Mouse (Mus musculus) midbrain, embryonic 13.5 days (tissue): ENCODE data around the gene Crtc1. TPM values are rescaled to one million over a fixed set of nuclear protein-coding genes. Genes with fewer than 3 reads are reported as not detected.
A peak's percentile ranks its signal among the peaks of the same experiment; 100 is the strongest.

Experiments
- ATAC-seq: fragments of 200-750 bp; cut with Nextera tagmentation; 2 replicates; pipeline ENCODE4 v1.8.0; 2017; ENCODE audit warnings: mild to moderate bottlenecking, moderate TSS enrichment, moderate library complexity
- H3K27ac ChIP-seq: fragments of 300-500 bp; sonication (generic); 2 replicates; pipeline ENCODE4 v1.5.1; 2015; ENCODE audit warnings: inconsistent platforms, mild to moderate bottlenecking, moderate library complexity
- H3K27me3 ChIP-seq: fragments of 300-500 bp; sonication (generic); 2 replicates; pipeline ENCODE4 v1.6.1; 2015; ENCODE audit warnings: mild to moderate bottlenecking, inconsistent platforms
- H3K36me3 ChIP-seq: fragments of 300-500 bp; sonication (generic); 2 replicates; pipeline ENCODE4 v1.6.1; 2015; ENCODE audit warnings: mild to moderate bottlenecking, inconsistent platforms
- H3K4me1 ChIP-seq: fragments of 300-500 bp; sonication (generic); replicated peaks from 2 replicates; pipeline ENCODE4 v1.6.1; 2015; ENCODE audit warnings: inconsistent platforms
- H3K4me2 ChIP-seq: fragments of 300-500 bp; sonication (generic); replicated peaks from 2 replicates; pipeline ENCODE4 v1.6.1; 2015; ENCODE audit warnings: moderate library complexity, mild to moderate bottlenecking, inconsistent platforms
- H3K4me3 ChIP-seq: fragments of 300-500 bp; sonication (generic); replicated peaks from 2 replicates; pipeline ENCODE4 v1.5.1; 2015; ENCODE audit warnings: mild to moderate bottlenecking, inconsistent platforms
- H3K9ac ChIP-seq: fragments of 300-500 bp; sonication (generic); replicated peaks from 2 replicates; pipeline ENCODE4 v1.6.1; 2015; ENCODE audit warnings: mild to moderate bottlenecking, inconsistent platforms
- H3K9me3 ChIP-seq: fragments of 300-500 bp; sonication (generic); 2 replicates; pipeline ENCODE4 v1.6.1; 2016; ENCODE audit warnings: mild to moderate bottlenecking, inconsistent platforms
- WGBS: fragments of 180-500 bp; shearing (Covaris S2); methylation state at CpG from one replicate; pipeline ENCODE4 v1.1.7; 2015; 5-methylcytosine and 5-hydroxymethylcytosine counted together
- polyA plus RNA-seq: library from polyadenylated mRNA; unstranded; fragments of >200 nt; fragmentation: Nextera tagmentation; extraction: Ambion mirVana; gene quantifications from 2 replicates; pipeline ENCODE4 v1.2.1, GENCODE M21; 2015

Gene Crtc1
- polyA plus RNA-seq, 1 experiment from 2014 or later: 36.1 TPM

GRCm38 (mm10) chr8:70352657-70353151 is 86.7 kb downstream of the Crtc1 start:
- peaks cover 55% of the 10 kb centered on the region for H3K4me1 ChIP-seq
- H3K4me2 ChIP-seq: peak overlapping the region; percentile 90
- peaks cover 22% of the 10 kb centered on the region for H3K36me3 ChIP-seq
- H3K9ac ChIP-seq: peak overlapping the region; percentile 100
- H3K4me3 ChIP-seq: peak overlapping the region; percentile 99
- peak overlapping the region; percentile 87 for H3K27ac ChIP-seq
- peak; percentile 53 for ATAC-seq
- 0% methylated on average over 58 of the region's 64 CpGs for WGBS
- H3K27me3 ChIP-seq: no peaks in the 10 kb centered on the region
- H3K9me3 ChIP-seq: no peaks in the 10 kb centered on the region

- no peak overlapping the region for H3K27ac ChIP-seq
- peak overlapping the region; percentile 99 for H3K4me3 ChIP-seq
- peaks cover 57% of the 10 kb centered on the region for H3K4me1 ChIP-seq
- peaks cover 22% of the 10 kb centered on the region for H3K36me3 ChIP-seq
- H3K9ac ChIP-seq: peak overlapping the region; percentile 100
- H3K4me2 ChIP-seq: peak overlapping the region; percentile 90
- no peaks in the 10 kb centered on the region for H3K9me3 ChIP-seq
- ATAC-seq: no peak
- WGBS: 37% methylated on average over 3 of the region's 3 CpGs
- no peaks in the 10 kb centered on the region for H3K27me3 ChIP-seq
These were observed 87.4 kb downstream of the Crtc1 start for GRCm38 (mm10) chr8:70352000-70352384.

GRCm38 (mm10) chr8:70351035-70351999 is 88.1 kb downstream of the Crtc1 start:
- peaks cover 57% of the 10 kb centered on the region for H3K4me1 ChIP-seq
- 62% methylated on average over 15 of the region's 15 CpGs for WGBS
- no peak for ATAC-seq

GRCm38 (mm10) chr8:70347860-70348420 is 91.4 kb downstream of the Crtc1 start:
- Histone ChIP-seq H3K4me1 (peaks cover 50% of the 10 kb centered on the region), H3K36me3 (peaks cover 47% of the 10 kb centered on the region), H3K27me3 (no peaks in the 10 kb centered on the region), H3K9me3 (no peaks in the 10 kb centered on the region), H3K4me2 (no peak overlapping the region), H3K4me3 (no peak overlapping the region), H3K9ac (no peak overlapping the region; the same call in 1 of the 2 replicates), H3K27ac (no peak overlapping the region)
- no peak for ATAC-seq
- WGBS: 95% methylated on average over 1 of the region's 1 CpGs

More at GRCm38 (mm10) chr8:70351035-70351999, 88.1 kb downstream of the Crtc1 start:
- Histone ChIP-seq H3K27me3 (no peaks in the 10 kb centered on the region), H3K4me3 (peak overlapping the region; percentile 99), H3K4me2 (peak overlapping the region; percentile 90), H3K9me3 (no peaks in the 10 kb centered on the region), H3K36me3 (peaks cover 26% of the 10 kb centered on the region), H3K27ac (no peak overlapping the region), H3K9ac (peak overlapping the region; percentile 100)

- H3K9ac ChIP-seq: no peak overlapping the region
- ATAC-seq: no peak
- no peak overlapping the region for H3K4me2 ChIP-seq
- no peak overlapping the region for H3K4me3 ChIP-seq
- no peak overlapping the region for H3K27ac ChIP-seq
- H3K36me3 ChIP-seq: peaks cover 52% of the 10 kb centered on the region
- WGBS: 92% methylated on average over 4 of the region's 4 CpGs
- no peaks in the 10 kb centered on the region for H3K9me3 ChIP-seq
- peaks cover 49% of the 10 kb centered on the region for H3K4me1 ChIP-seq
- H3K27me3 ChIP-seq: no peaks in the 10 kb centered on the region
These were observed 91.9 kb downstream of the Crtc1 start for GRCm38 (mm10) chr8:70347443-70347842.

- H3K9ac ChIP-seq: no peak overlapping the region
- peaks cover 17% of the 10 kb centered on the region for H3K4me1 ChIP-seq
- peaks cover 74% of the 10 kb centered on the region for H3K36me3 ChIP-seq
- no peak overlapping the region for H3K4me2 ChIP-seq
- H3K4me3 ChIP-seq: no peak overlapping the region
- no peaks in the 10 kb centered on the region for H3K9me3 ChIP-seq
- H3K27me3 ChIP-seq: no peaks in the 10 kb centered on the region
- 87% methylated on average over 2 of the region's 2 CpGs for WGBS
- H3K27ac ChIP-seq: no peak overlapping the region
- 0 out of 2 replicates have a peak, but pooled peaks have one; percentile 3 for ATAC-seq
These were observed 95.1 kb downstream of the Crtc1 start for GRCm38 (mm10) chr8:70344279-70344678.

- H3K4me1 ChIP-seq: peaks cover 12% of the 10 kb centered on the region
- no peaks in the 10 kb centered on the region for H3K27me3 ChIP-seq
- WGBS: 58% methylated on average over 6 of the region's 6 CpGs
- no peak overlapping the region for H3K4me2 ChIP-seq
- H3K4me3 ChIP-seq: no peak overlapping the region
- H3K9me3 ChIP-seq: no peaks in the 10 kb centered on the region
- H3K9ac ChIP-seq: no peak overlapping the region
- no peak overlapping the region for H3K27ac ChIP-seq
- peaks cover 74% of the 10 kb centered on the region for H3K36me3 ChIP-seq
- ATAC-seq: 0 out of 2 replicates have a peak, but pooled peaks have one; percentile 45
These were observed 95.7 kb downstream of the Crtc1 start for GRCm38 (mm10) chr8:70343696-70344095.

- Histone ChIP-seq H3K4me3 (no peak overlapping the region), H3K27me3 (no peaks in the 10 kb centered on the region), H3K9me3 (no peaks in the 10 kb centered on the region), H3K4me2 (no peak overlapping the region), H3K36me3 (peaks cover 76% of the 10 kb centered on the region), H3K4me1 (peaks cover 6% of the 10 kb centered on the region), H3K27ac (no peak overlapping the region), H3K9ac (no peak overlapping the region)
- 88% methylated on average over 7 of the region's 7 CpGs for WGBS
- ATAC-seq: no peak
These were observed 96.3 kb downstream of the Crtc1 start for GRCm38 (mm10) chr8:70343076-70343475.

- WGBS: 93% methylated on average over 14 of the region's 14 CpGs
- Histone ChIP-seq H3K27me3 (no peaks in the 10 kb centered on the region), H3K36me3 (peaks cover 84% of the 10 kb centered on the region), H3K27ac (no peak overlapping the region), H3K4me2 (no peak overlapping the region), H3K9me3 (no peaks in the 10 kb centered on the region), H3K9ac (no peak overlapping the region), H3K4me3 (no peak overlapping the region), H3K4me1 (no peaks in the 10 kb centered on the region)
- ATAC-seq: no peak
These were observed 97.4 kb downstream of the Crtc1 start for GRCm38 (mm10) chr8:70342007-70342406.

- H3K9me3 ChIP-seq: no peaks in the 10 kb centered on the region
- no peak for ATAC-seq
- no peak overlapping the region for H3K4me2 ChIP-seq
- no peaks in the 10 kb centered on the region for H3K27me3 ChIP-seq
- 0 out of 2 replicates have a peak overlapping the region, but pooled peaks have one; percentile 4 for H3K9ac ChIP-seq
- no peak overlapping the region for H3K4me3 ChIP-seq
- peaks cover 88% of the 10 kb centered on the region for H3K36me3 ChIP-seq
- WGBS: 92% methylated on average over 7 of the region's 7 CpGs
- no peaks in the 10 kb centered on the region for H3K4me1 ChIP-seq
- H3K27ac ChIP-seq: no peak overlapping the region
These were observed 98.7 kb downstream of the Crtc1 start for GRCm38 (mm10) chr8:70340659-70341058.

GRCm38 (mm10) chr8:70338931-70339330 is 100.4 kb downstream of the Crtc1 start:
- H3K27me3 ChIP-seq: no peaks in the 10 kb centered on the region
- no peaks in the 10 kb centered on the region for H3K4me1 ChIP-seq
- no peaks in the 10 kb centered on the region for H3K9me3 ChIP-seq
- ATAC-seq: no peak
- H3K4me2 ChIP-seq: no peak overlapping the region
- no peak overlapping the region for H3K9ac ChIP-seq
- H3K27ac ChIP-seq: no peak overlapping the region
- no peak overlapping the region for H3K4me3 ChIP-seq
- 91% methylated on average over 7 of the region's 7 CpGs for WGBS
- H3K36me3 ChIP-seq: peaks cover 100% of the 10 kb centered on the region

- 96% methylated on average over 6 of the region's 6 CpGs for WGBS
- 0 out of 2 replicates have a peak, but pooled peaks have one; percentile 1 for ATAC-seq
These were observed 106.5 kb downstream of the Crtc1 start for GRCm38 (mm10) chr8:70332878-70333202.

More at GRCm38 (mm10) chr8:70332878-70333202, 106.5 kb downstream of the Crtc1 start:
- H3K27me3 ChIP-seq: peaks cover 15% of the 10 kb centered on the region
- no peaks in the 10 kb centered on the region for H3K9me3 ChIP-seq
- H3K4me3 ChIP-seq: no peak overlapping the region
- peaks cover 37% of the 10 kb centered on the region for H3K4me1 ChIP-seq
- H3K4me2 ChIP-seq: no peak overlapping the region
- no peak overlapping the region for H3K9ac ChIP-seq
- H3K36me3 ChIP-seq: peaks cover 90% of the 10 kb centered on the region
- H3K27ac ChIP-seq: no peak overlapping the region
